Mouse (Mus musculus) MEL (cell line): ENCODE measurements around the gene Zhx3. TPM values are rescaled to one million over a fixed set of nuclear protein-coding genes. Genes with fewer than 3 reads are reported as not detected.

Experiments used
- DNase-seq: peaks from one replicate; pipeline ENCODE4 v3.0.0; 2011; ENCODE audit warnings: low read depth, low spot score
- H3K27ac ChIP-seq: 2 replicates; pipeline ENCODE4 v1.5.1; 2012; ENCODE audit warnings: low read depth, mild to moderate bottlenecking, control low read depth, low read length, moderate library complexity; ENCODE audit not compliant: control insufficient read depth
- H3K27me3 ChIP-seq, 2 experiments: fragments of 150-350 bp in 1 of 2; sonication (generic) in 1 of 2; 2 replicates each; pipeline ENCODE4 v1.6.1; 2012; ENCODE audit warnings: low read length in 2 of 2, mild to moderate bottlenecking in 2 of 2, improper control_type of control experiment in 1 of 2, moderate library complexity in 1 of 2; ENCODE audit not compliant: insufficient read depth in 2 of 2, control insufficient read depth in 1 of 2
- H3K36me3 ChIP-seq, 2 experiments: 2 replicates each; pipeline ENCODE4 v1.6.1; 2012 to 2014; ENCODE audit warnings: low read length in 2 of 2, improper control_type of control experiment in 1 of 2, inconsistent platforms in 1 of 2, mild to moderate bottlenecking in 1 of 2; ENCODE audit not compliant: insufficient read depth in 2 of 2, control insufficient read depth in 1 of 2
- H3K4me1 ChIP-seq, 2 experiments: fragments of 150-350 bp in 1 of 2; sonication (generic) in 1 of 2; 2 replicates each; pipeline ENCODE4 v1.6.1; 2012; ENCODE audit warnings: low read length in 2 of 2, improper control_type of control experiment in 1 of 2, mild to moderate bottlenecking in 1 of 2; ENCODE audit not compliant: insufficient read depth in 2 of 2, control insufficient read depth in 1 of 2
- H3K4me3 ChIP-seq, 2 experiments: fragments of 150-350 bp in 1 of 2; sonication (generic) in 1 of 2; 2 replicates each; pipeline ENCODE4 v1.5.1; 2012; ENCODE audit warnings: low read depth in 2 of 2, low read length in 2 of 2, mild to moderate bottlenecking in 2 of 2, moderate library complexity in 2 of 2, control low read depth in 1 of 2, improper control_type of control experiment in 1 of 2; ENCODE audit not compliant: control insufficient read depth in 1 of 2, insufficient read depth in 1 of 2
- H3K79me2 ChIP-seq: 2 replicates; pipeline ENCODE4 v1.6.1; 2012; ENCODE audit warnings: mild to moderate bottlenecking, low read length, moderate library complexity; ENCODE audit not compliant: control insufficient read depth, poor library complexity, insufficient read depth
- H3K9ac ChIP-seq: 2 replicates; pipeline ENCODE4 v1.6.1; 2012; ENCODE audit warnings: low read depth, mild to moderate bottlenecking, control low read depth, low read length, moderate library complexity; ENCODE audit not compliant: control insufficient read depth, poor library complexity, severe bottlenecking
- H3K9me3 ChIP-seq: fragments of 150-350 bp; sonication (generic); replicated peaks from 2 replicates; pipeline ENCODE4 v1.6.1; 2012; ENCODE audit warnings: mild to moderate bottlenecking, low read length, improper control_type of control experiment, moderate library complexity; ENCODE audit not compliant: insufficient read depth
- BHLHE40 ChIP-seq: IDR thresholded peaks from 2 replicates; pipeline ENCODE4 v1.6.1; 2012; ENCODE audit warnings: low read depth, mild to moderate bottlenecking, inconsistent platforms, low read length, improper control_type of control experiment, borderline replicate concordance
- CHD2 ChIP-seq: IDR thresholded peaks from 2 replicates; pipeline ENCODE4 v1.6.1; 2011; ENCODE audit warnings: low read length, improper control_type of control experiment
- CTCF ChIP-seq, 3 experiments: IDR thresholded peaks in 2 of 3; conservative IDR thresholded peaks in 1 of 3; 2 replicates each; pipeline ENCODE4 v1.5.1; 2011 to 2012; ENCODE audit warnings: low read length in 3 of 3, low read depth in 2 of 3, mild to moderate bottlenecking in 2 of 3, improper control_type of control experiment in 1 of 3, inconsistent platforms in 1 of 3, mixed read lengths in 1 of 3, moderate library complexity in 1 of 3; ENCODE audit not compliant: control insufficient read depth in 1 of 3, insufficient read depth in 1 of 3, poor library complexity in 1 of 3, severe bottlenecking in 1 of 3
- E2F4 ChIP-seq: IDR thresholded peaks from 2 replicates; pipeline ENCODE4 v1.6.1; 2011; ENCODE audit warnings: low read depth, low read length, improper control_type of control experiment, borderline replicate concordance
- EP300 ChIP-seq, 2 experiments: IDR thresholded peaks; 2 replicates each; pipeline ENCODE4 v1.6.1; 2011; ENCODE audit warnings: improper control_type of control experiment in 2 of 2, low read length in 2 of 2, low read depth in 1 of 2, mild to moderate bottlenecking in 1 of 2
- ETS1 ChIP-seq: IDR thresholded peaks from 2 replicates; pipeline ENCODE4 v1.6.1; 2012; ENCODE audit warnings: low read depth, mild to moderate bottlenecking, inconsistent platforms, low read length, improper control_type of control experiment, moderate library complexity
- MAFK ChIP-seq: IDR thresholded peaks from 2 replicates; pipeline ENCODE4 v1.6.1; 2011; ENCODE audit warnings: low read depth, mild to moderate bottlenecking, low read length, improper control_type of control experiment, borderline replicate concordance
- MYB ChIP-seq: IDR thresholded peaks from 2 replicates; pipeline ENCODE4 v1.6.1; 2011; ENCODE audit warnings: mild to moderate bottlenecking, low read depth, low read length, improper control_type of control experiment
- MYC ChIP-seq: IDR thresholded peaks from 2 replicates; pipeline ENCODE4 v1.6.1; 2011; ENCODE audit warnings: low read depth, mild to moderate bottlenecking, low read length, improper control_type of control experiment, moderate library complexity
- NRF1 ChIP-seq: IDR thresholded peaks from 2 replicates; pipeline ENCODE4 v1.6.1; 2014; ENCODE audit warnings: low read depth, mild to moderate bottlenecking, inconsistent platforms, low read length, improper control_type of control experiment, moderate library complexity; ENCODE audit not compliant: poor library complexity, insufficient read depth, severe bottlenecking
- RAD21 ChIP-seq: IDR thresholded peaks from 2 replicates; pipeline ENCODE4 v1.6.1; 2011; ENCODE audit warnings: mild to moderate bottlenecking, low read depth, low read length, improper control_type of control experiment
- RCOR1 ChIP-seq: IDR thresholded peaks from 2 replicates; pipeline ENCODE4 v1.6.1; 2012; ENCODE audit warnings: low read depth, mild to moderate bottlenecking, inconsistent platforms, low read length, improper control_type of control experiment
- SMC3 ChIP-seq: IDR thresholded peaks from 2 replicates; pipeline ENCODE4 v1.6.1; 2011; ENCODE audit warnings: low read depth, low read length, improper control_type of control experiment
- TCF12 ChIP-seq: IDR thresholded peaks from 2 replicates; pipeline ENCODE4 v1.6.1; 2014; ENCODE audit warnings: low read depth, mild to moderate bottlenecking, inconsistent platforms, low read length, improper control_type of control experiment, moderate library complexity
- USF2 ChIP-seq, 2 experiments: IDR thresholded peaks; 2 replicates each; pipeline ENCODE4 v1.6.1; 2011 to 2012; ENCODE audit warnings: improper control_type of control experiment in 2 of 2, low read length in 2 of 2, borderline replicate concordance in 1 of 2, inconsistent platforms in 1 of 2, low read depth in 1 of 2, mild to moderate bottlenecking in 1 of 2; ENCODE audit not compliant: insufficient read depth in 1 of 2
- ZKSCAN1 ChIP-seq: IDR thresholded peaks from 2 replicates; pipeline ENCODE4 v1.6.1; 2012; ENCODE audit warnings: low read depth, mild to moderate bottlenecking, inconsistent platforms, low read length, improper control_type of control experiment, moderate library complexity
- ZMIZ1 ChIP-seq: IDR thresholded peaks from 2 replicates; pipeline ENCODE4 v1.6.1; 2012; ENCODE audit warnings: low read depth, mild to moderate bottlenecking, inconsistent platforms, low read length, improper control_type of control experiment, moderate library complexity
- polyA plus RNA-seq, 2 experiments: library from polyadenylated mRNA; stranded (reverse) in 1 of 2; unstranded in 1 of 2; fragments of >175 nt in 1 of 2; fragments of >200 nt in 1 of 2; gene quantifications; 2 replicates each; pipeline versions ENCODE4 v1.2.1 to v1.2.4; 2012; ENCODE audit warnings: low replicate concordance in 2 of 2, low read depth in 1 of 2; ENCODE audit not compliant: insufficient read length in 2 of 2, insufficient read depth in 1 of 2, missing spikeins in 1 of 2
- total RNA-seq: library from RNA; depleted of rRNA; stranded (reverse); fragments of 300-350 nt; gene quantifications from 2 replicates; pipeline ENCODE4 v1.2.3, GENCODE M21; 2012

Zhx3 gene
- total and polyA plus RNA-seq, 3 experiments: 4.4 to 4.8 TPM; not detected in 1

DNA sequence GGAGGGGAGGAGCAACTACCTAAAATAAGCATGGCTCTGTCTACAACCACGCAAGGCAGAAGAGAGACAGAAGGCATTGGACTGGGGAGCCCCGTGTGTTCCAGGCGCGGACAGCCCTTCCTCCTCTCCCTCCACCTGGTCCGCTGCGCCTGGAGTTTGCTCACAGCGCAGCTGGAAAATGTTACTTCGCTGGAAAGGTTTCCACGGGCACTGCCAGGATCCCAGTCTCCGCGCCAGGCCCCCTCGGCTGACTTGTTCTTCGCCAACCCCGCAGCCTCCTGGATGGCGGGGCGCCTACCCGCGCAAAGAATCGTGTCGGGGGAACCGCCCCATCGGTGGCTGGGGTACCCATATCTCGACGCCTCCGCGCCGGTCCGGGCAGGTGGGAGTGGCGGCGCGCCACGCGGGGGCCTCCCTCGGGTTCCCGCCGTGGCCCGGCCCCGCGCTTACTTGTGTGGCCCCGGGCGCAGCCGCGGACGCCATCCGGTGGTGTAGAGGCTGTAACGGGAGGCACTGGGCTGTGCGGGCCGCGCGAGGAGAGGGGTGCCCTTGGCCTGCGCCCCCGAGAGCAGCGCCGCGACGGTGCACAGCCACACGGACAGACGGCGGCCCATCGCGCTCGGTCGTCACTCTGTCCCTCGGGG lies 38.9 kb upstream of the Zhx3 start:
- no peaks in the 10 kb centered on the region for H3K4me1 ChIP-seq
- no peak overlapping the region for H3K9ac ChIP-seq
- no peak for DNase-seq
- no peaks in the 10 kb centered on the region for H3K79me2 ChIP-seq
- H3K36me3 ChIP-seq: no peaks in the 10 kb centered on the region
- H3K27ac ChIP-seq: no peak overlapping the region
- no peak for TF ChIP-seq RCOR1
- no peak for TF ChIP-seq MYC
- no peak for TF ChIP-seq NRF1
- TF ChIP-seq RAD21: no peak
- no peak for TF ChIP-seq MYB
- H3K9me3 ChIP-seq: no peaks in the 10 kb centered on the region
- H3K4me3 ChIP-seq: no peak overlapping the region
- H3K27me3 ChIP-seq: no peaks in the 10 kb centered on the region

- Histone ChIP-seq H3K27me3 (no peaks in the 10 kb centered on the region), H3K27ac (no peak overlapping the region), H3K79me2 (no peaks in the 10 kb centered on the region), H3K36me3 (no peaks in the 10 kb centered on the region), H3K4me1 (no peaks in the 10 kb centered on the region), H3K9me3 (no peaks in the 10 kb centered on the region), H3K4me3 (no peak overlapping the region), H3K9ac (no peak overlapping the region)
- no peak for DNase-seq
- no peak for TF ChIP-seq BHLHE40
- TF ChIP-seq, all 39 proteins: peak for 0
Observed at GRCm38 (mm10) chr2:160910633-160911032, 37.8 kb upstream of the Zhx3 start.

DNA sequence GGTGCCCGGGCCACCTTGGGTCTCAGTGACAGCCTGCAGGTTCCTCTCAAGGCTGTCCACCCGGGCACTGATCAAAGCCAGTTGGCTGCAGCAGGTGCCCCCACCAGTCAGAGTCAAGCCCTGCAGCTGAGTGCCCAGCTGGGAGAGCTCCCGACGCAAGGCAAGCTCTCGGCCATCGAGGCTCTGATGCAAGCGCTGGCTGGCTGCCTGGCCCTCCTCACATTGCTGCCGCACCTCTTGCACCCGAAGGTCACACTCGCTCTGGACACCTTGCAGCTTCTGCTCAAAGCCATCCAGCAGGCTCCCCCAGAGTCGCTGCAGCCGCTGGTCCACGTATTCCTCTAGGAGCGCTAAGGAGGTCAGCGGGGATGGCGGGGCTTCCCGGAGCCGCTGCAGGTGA lies 35.8 kb upstream of the Zhx3 start:
- Histone ChIP-seq H3K4me1 (no peaks in the 10 kb centered on the region), H3K9ac (no peak overlapping the region), H3K79me2 (no peaks in the 10 kb centered on the region), H3K27me3 (no peaks in the 10 kb centered on the region), H3K27ac (no peak overlapping the region), H3K36me3 (no peaks in the 10 kb centered on the region), H3K9me3 (no peaks in the 10 kb centered on the region), H3K4me3 (no peak overlapping the region)
- TF ChIP-seq CHD2 (no peak), ZKSCAN1 (no peak), ETS1 (no peak), CTCF (IDR thresholded peaks at IDR 0.05 in 2 of 3, conservative IDR thresholded peaks at IDR 0.05 in 1 of 3; ENCODE audit: control insufficient read depth in 1 of 3, insufficient read depth in 1 of 3, low read depth in 2 of 3, low read length in 3 of 3, poor library complexity in 1 of 3, severe bottlenecking in 1 of 3) (no peak), SMC3 (no peak), MAFK (no peak), NRF1 (no peak), ZMIZ1 (no peak), BHLHE40 (no peak), EP300 (IDR thresholded peaks at IDR 0.05; ENCODE audit: low read depth in 1 of 2, low read length in 2 of 2) (no peak), E2F4 (no peak), USF2 (IDR thresholded peaks at IDR 0.05; ENCODE audit: borderline replicate concordance in 1 of 2, insufficient read depth in 1 of 2, low read depth in 1 of 2, low read length in 2 of 2) (no peak), TCF12 (no peak)
- no peak for DNase-seq
